Mouse (Mus musculus) adrenal gland, postnatal 10 days (tissue): ENCODE data around the gene Prpf38a. TPM values are rescaled to one million over a fixed set of nuclear protein-coding genes. Genes with fewer than 3 reads are reported as not detected.

Experiments used
- DNase-seq: peaks from one replicate; pipeline ENCODE4 v3.0.0; 2021; ENCODE audit warnings: mixed read lengths
- long read RNA-seq, 2 experiments: library from polyadenylated mRNA; stranded (forward); transcript quantifications; one replicate each; pipeline ENCODE4 v2.0.0; 2021
- total RNA-seq, 2 experiments: library from RNA; stranded (reverse); gene quantifications; 2 replicates each; pipeline ENCODE4 v1.2.3; 2021

Prpf38a gene
- 10 to 100 TPM; 35.0 to 36.3 TPM for total RNA-seq
- long read RNA-seq, experiment 1, transcript Prpf38a-201 (10 exons, 1,516 nt): major isoform, 40 of 45 reads
- long read RNA-seq, experiment 1, partial matches to known transcripts: 2 of 45 reads
- long read RNA-seq, experiment 1, other reads (novel, unspliced or antisense): 3 of 45 reads
- long read RNA-seq, experiment 2, transcript Prpf38a-201 (10 exons, 1,516 nt): major isoform, 25 of 27 reads
- long read RNA-seq, experiment 2, partial matches to known transcripts: 0 of 27 reads
- long read RNA-seq, experiment 2, other reads (novel, unspliced or antisense): 2 of 27 reads

GRCm38 (mm10) chr4:108578840-108579742 lies at the start of gene Prpf38a, which contains the start of gene Orc1:
Prpf38a (minus strand) TSS chr4:108579336.
Orc1 (plus strand) TSS chr4:108579423.
- DNase-seq: peak; percentile 99

GRCm38 (mm10) chr4:108627066-108627465 lies 47.9 kb upstream of the Prpf38a start:
- DNase-seq: no peak

- DNase-seq: no peak
These were observed 42.4 kb upstream of the Prpf38a start for GRCm38 (mm10) chr4:108621504-108621903.

- no peak for DNase-seq
These were observed 41.4 kb upstream of the Prpf38a start for GRCm38 (mm10) chr4:108620536-108620935.

- DNase-seq: peak; percentile 94
These were observed 40.6 kb upstream of the Prpf38a start, which contains the start of gene Cc2d1b for GRCm38 (mm10) chr4:108619587-108620341. Cc2d1b (plus strand) TSS chr4:108619940.

- DNase-seq: peak; percentile 30
These were observed 40.0 kb upstream of the Prpf38a start for GRCm38 (mm10) chr4:108619165-108619564.

- no peak for DNase-seq
These were observed 39.5 kb upstream of the Prpf38a start for GRCm38 (mm10) chr4:108618586-108618985.

- no peak for DNase-seq
These were observed 31.8 kb upstream of the Prpf38a start for GRCm38 (mm10) chr4:108610935-108611334.

GRCm38 (mm10) chr4:108608651-108609050 lies 29.5 kb upstream of the Prpf38a start:
- no peak for DNase-seq

GRCm38 (mm10) chr4:108601870-108602269 lies 22.7 kb upstream of the Prpf38a start:
- DNase-seq: no peak

GRCm38 (mm10) chr4:108598306-108598705 lies 19.2 kb upstream of the Prpf38a start:
- no peak for DNase-seq

GRCm38 (mm10) chr4:108595785-108596184 lies 16.6 kb upstream of the Prpf38a start:
- DNase-seq: no peak

- no peak for DNase-seq
These were observed 14.2 kb upstream of the Prpf38a start for GRCm38 (mm10) chr4:108593376-108593775.

- DNase-seq: no peak
These were observed 741 bp upstream of the Prpf38a start for GRCm38 (mm10) chr4:108579743-108580411.

- no peak for DNase-seq
These were observed 6.5 kb downstream of the Prpf38a start for GRCm38 (mm10) chr4:108572644-108573043.

- DNase-seq: no peak
These were observed 14.1 kb downstream of the Prpf38a start for GRCm38 (mm10) chr4:108565026-108565425.

- no peak for DNase-seq
These were observed 39.4 kb downstream of the Prpf38a start for GRCm38 (mm10) chr4:108539701-108540100.
